Mouse (Mus musculus) T-helper 2 cell (primary cell): ENCODE results near the gene Ass1.

ENCODE experiments used
- in situ Hi-C: fragments of 300-600 bp; cut with MboI, MseI; formaldehyde crosslinking; loops from one replicate; pipeline ENCODE4 v1.15.1; 2025; ENCODE audit warnings: high pct_unique_total_duplicates

The Ass1 gene

DNA sequence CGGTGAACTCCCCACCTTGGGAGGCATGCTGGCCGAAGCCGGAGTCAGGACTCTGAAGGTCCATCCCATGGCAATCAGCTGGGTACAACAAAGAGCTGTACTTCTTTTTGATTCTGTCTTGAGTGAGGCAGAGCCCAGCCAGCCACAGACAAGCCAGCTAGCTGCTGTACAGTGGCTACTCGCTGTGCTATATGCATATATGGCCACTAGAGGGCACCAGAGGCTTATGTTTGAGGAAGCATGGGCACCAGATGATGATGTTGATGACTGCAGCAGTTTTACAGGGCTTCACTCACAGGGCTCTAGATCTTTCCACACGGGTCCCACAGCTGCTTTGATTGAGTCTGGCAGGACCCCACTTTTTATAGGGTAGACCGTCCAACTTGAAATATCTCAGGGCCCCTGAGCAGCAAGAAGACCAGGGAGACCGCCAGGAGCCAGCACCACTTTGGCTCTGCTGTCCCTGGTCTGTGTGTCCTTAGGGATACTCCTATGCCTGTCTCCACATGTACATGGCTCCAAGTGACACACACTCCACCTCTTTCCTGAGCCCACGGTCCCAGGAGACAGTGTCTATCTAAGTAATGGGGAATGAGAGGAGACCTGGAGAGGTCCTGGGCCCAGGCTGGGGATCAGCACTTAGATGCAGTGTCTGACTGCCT is 13.0 kb downstream of the Ass1 start:
- in situ Hi-C loops, result loop anchor here (5.0 kb wide), 1 partner anchor 169 kb away; no protein-coding TSS in a partner anchor

DNA sequence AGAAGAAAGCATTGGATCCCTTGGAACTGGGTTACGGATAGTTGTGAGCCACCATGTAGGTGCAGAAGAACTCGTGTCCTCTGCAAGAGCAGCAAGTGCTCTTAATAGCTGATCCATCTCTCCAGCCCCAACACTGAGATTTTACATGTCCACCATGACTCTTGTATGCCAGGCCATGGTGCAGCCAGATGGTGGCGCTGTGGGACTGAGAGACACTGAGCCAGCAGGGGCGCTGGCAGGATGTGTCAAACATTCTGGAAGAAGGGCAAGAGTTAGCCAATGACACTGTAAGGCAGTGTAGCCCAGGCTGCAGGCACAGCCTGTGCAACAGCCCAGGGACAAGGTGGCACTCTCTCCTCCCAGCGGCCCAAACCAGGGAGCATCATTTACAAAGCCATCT is 14.2 kb downstream of the Ass1 start:
- in situ Hi-C loops, result loop anchor here (5.0 kb wide), 1 partner anchor 168 kb away; no protein-coding TSS in a partner anchor

DNA sequence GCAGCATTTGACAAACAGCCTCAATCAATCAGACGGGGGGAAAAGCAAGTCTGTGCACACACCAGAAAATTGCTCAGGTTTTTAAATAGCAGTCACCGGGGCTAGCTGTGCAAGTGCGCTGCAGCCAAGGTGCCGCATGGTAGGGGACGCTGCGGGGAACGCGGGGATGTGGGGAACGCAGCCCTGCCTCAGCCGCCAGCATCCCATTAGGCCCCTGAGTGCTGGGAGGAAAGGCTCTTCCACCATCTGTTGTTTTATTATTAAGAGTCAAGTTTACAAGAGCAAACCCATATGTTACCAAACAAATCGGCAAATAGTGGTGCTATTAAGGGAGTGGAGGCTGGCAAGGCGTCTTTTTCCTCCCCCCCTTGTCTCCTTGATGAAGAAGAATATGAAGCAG is 19.2 kb downstream of the Ass1 start:
- in situ Hi-C loops, result no loop called here

DNA sequence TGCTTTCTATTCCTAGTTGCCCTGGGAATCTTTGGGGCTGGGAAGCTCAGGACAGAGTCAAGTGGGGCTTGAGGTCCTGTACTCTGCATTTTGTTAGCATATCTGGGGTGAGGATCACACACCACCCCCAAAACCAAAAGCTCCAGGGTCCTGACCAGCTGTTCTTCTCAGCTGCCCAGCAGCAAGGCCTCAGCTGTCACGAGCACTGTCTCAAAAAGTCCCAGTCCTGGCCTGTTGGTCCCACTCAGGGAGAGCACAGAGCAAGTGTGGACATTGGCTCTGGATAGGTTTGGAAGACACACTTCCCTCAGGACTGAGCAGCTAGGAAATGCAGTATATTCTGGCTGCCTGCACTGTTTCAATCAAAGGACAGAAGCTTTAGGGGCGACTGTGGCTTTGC is 20.5 kb downstream of the Ass1 start:
- in situ Hi-C loops, result no loop called here

DNA sequence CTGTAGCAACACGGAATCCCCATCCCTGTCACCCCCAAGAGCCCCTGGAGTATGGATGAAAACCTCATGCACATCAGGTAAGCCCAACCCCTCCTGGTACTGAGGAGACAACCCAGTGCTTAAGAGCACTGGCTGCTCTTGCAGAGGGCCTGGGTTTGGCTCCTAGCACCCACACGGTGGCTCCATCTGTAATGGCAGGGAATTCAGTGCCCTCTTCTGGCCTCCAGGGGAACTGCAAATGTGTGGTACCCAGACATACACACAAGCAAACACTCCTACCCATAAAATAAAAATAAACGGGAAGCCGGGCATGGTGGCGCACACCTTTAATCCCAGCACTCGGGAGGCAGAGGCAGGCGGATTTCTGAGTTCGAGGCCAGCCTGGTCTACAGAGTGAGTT is 22.3 kb downstream of the Ass1 start:
- in situ Hi-C loops, result no loop called here

DNA sequence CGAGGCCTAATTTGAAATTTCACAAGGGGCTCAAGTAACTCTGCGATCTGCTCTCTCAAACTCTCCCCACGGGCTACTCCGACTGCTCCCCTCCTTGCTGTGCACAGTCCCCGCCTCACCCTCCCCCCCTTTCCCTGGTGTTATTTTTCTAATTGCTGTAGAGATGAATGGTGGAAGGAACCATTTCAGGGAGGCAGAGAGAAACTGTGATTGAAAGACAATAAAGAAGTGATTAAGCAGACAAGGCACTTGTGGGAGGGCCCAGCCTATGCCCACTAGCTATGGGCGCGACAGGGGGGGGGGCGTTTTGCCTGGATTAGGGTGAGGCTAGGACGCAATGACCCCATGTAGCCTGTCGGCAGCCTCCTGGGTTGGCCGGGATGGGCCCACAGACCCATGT is 23.2 kb downstream of the Ass1 start:
- in situ Hi-C loops, result no loop called here

DNA sequence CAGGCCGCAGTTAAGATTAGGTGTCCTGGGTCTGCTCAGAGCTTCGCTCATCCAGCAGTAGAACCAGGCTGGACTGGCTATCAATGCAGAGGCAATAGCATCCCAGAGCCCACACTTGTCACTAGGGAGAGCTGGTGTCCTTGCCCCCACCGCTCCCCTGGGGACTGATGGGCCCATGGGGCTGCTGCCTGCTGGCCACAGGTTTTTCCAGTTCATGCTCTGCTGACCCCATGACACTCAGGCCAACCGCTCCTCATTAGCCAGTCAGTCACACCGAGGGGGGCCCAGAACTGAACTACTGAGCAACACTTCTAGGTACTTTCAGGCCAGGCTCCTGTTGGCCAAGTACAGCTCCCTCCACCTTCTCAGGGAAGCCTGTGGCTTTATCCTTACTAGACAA is 24.3 kb downstream of the Ass1 start:
- in situ Hi-C loops, result no loop called here

DNA sequence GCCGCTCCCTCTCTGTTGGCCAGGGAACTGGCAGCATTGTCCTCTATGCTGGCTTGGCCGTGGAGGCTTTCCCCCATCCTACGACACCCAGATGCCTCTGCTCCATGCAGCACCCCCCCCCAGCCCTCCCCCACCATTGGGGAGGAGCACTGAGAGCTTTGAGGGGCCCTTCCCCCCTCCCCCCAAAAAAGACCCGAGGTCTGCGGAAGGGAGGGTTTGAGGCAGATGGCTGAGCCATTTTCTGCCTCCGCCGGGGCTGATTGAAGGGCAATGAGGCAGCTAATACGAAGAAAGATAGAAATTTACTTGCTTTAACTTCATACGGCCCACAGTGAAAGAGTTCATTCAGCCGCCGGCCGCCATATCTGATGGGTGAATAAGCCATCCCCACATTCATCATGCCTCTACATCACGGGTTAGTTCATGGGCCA is 25.1 kb downstream of the Ass1 start:
- in situ Hi-C loops, result no loop called here

DNA sequence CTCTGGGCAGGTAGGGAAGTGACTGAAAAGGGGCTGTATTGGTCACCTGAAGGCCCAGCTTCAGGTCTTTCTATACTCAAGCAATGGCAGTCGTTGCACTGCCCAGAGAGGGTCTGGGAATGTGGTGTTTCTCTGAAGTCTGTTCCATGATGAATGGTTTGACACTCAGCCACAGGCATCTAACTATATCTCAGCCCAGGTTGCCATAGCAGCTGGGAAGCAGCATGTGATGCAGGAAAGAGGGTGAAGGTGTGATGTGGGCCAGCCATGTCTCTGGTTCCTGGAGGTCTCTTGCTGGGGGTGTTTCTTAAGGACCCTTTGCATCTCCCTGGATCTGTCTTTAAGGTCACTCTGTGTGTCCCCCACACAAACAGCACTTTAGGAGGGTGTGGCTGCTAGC is 26.1 kb downstream of the Ass1 start:
- in situ Hi-C loops, result no loop called here

DNA sequence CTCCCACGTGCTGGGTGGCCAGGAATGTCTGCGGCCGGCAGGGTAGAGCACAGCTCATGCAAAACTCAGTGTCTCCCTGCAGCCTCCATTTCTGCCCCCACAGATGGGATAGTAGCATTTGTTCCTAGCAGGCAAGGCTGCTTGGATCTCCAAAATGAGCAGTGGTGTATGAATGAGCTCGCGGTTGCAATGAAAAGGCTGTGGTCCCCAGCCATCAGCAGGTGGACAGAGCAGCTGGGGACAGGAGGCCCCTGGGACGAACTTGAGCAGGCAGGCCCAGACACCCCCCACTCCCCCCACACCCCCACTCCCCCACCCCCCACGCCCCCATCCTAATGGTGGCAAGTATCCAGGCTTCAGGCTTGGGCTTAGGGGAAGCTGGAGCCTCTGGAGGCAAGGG is 27.1 kb downstream of the Ass1 start:
- in situ Hi-C loops, result no loop called here

DNA sequence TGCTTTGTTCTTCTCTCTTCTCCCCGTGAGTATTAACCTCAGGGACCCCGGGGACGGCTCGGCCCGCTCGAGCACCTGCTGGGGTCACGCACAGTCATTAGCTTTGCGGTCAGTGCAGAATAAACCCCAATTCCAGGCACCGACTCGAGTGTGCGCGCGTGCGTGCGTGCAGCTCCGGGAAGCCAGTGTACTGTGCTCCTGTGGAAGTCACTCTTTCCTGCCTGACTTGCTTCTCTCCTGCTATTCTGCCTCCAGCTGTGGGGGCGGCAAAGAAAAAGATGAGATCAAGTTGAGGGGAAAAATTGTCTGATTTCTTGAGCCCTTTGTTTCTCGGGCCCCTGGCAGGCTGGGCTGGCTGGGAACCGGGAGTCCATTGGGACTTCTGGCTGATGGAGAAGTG is 27.6 kb downstream of the Ass1 start:
- in situ Hi-C loops, result no loop called here

DNA sequence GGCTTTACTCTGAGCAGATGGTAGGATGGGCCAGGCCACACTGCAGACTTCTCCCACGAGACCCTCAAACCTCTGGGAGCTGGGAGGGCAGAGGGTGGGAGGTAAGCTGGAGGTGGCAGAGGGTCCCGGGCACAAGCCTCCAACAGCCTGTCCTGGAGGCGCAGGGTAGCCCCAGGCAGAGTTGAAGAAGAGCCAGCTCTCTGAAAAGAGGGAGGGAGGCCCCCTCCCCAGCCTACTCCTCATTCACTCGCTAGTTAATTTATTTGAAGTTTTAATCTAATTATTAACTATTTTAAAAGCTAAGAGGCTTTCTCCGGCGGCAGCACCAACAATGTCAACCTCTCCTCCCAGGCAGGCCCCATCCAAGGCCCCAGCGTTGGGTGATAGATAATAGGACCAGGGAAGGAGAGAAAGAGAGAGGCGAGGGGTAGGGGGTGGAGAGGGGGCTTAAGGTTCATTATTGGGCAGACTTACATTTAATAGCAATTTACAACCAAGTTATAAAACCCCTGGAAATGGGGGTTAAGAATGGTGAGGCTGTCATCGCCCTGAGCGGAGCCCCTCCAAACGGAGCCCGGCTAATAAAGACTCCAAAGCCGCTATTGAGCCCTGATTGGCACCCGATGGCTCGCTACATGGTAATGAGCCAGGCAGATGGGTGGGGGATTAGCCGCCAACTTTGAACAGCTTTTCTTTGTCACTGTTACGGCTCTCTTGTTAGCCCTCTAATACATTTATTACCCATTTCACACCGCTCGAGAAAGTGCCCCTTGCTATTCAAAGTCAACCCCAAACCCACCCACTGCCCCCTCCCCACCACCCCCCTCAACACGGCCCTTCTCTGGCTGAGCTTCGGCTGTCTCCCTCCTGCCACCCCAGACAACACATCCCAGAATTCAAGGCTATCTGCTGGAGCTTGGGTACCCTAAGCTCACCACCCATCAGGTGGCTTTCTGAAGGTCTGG is 29.6 kb downstream of the Ass1 start:
- in situ Hi-C loops, result no loop called here

DNA sequence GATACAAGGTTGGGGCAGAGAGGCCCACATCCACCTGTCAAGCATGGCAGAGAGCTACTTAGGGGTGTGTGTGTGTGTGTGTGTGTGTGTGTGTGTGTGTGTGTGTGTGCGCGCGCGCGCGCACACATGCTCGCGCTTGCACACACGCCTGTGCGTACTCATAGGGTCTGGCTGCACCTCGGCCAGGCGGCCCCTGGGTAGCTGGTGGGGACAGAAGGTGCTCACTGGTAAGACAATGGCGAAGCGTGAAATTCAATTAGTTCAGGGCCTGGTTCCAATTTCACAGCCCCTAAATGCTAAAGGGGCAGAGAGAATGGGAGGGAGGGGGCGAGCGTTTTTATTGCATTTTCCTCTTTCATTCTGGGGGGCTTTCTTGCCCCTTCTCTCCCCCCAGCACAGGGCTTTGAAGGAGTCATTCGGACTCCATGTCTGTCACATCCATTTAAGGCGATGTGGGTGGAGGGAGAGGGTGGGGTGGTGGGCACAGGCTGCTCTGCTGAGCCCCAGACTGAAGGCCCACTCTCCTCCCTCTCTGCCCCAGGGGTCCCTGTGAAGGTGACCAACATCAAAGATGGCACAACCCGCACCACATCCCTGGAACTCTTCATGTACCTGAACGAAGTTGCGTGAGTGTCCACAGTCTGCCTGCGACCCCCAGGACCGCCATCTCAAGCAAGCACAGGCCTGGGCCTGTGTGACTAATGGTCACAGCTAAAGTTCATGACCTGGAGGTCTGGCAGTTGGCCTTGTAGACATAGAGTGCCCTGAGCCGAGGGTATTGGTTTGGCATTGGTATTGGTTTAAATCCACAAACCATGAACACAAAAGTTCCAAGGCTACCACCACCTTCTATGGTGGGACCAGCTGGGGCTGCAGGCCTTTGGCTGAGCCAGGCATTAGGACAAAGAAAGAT is 30.5 kb downstream of the Ass1 start:
- in situ Hi-C loops, result no loop called here

DNA sequence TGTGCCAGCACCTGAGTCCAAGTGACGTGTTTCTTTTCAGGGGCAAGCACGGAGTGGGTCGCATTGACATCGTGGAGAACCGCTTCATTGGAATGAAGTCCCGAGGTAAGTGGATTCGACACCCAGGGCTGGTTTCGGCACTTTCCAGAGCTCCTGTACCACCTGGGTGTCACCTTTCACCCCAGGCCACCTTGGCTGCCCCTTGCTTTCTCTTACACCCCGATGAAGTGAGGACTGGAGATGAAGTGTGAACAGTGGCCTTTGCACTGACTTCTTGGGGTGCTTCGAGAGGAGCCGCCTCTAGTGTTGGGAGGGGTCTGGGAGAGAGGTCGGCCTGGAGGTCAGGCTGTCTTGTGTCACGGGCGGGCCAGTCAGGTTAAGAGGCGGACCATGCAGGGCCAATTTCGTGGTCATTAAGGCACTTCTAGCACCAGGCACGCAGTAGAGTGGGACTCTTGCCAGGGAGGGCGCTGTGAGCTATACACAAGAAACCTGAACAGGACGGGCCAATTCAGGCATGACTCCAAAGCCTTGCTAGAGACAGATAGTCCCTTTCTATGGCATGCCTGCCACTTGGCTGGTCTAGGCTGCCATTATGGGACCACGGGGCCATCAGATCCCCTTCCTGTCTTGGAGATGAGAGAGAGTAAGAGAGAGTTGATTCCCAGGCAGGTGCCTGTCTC is 31.6 kb downstream of the Ass1 start:
- in situ Hi-C loops, result no loop called here

DNA sequence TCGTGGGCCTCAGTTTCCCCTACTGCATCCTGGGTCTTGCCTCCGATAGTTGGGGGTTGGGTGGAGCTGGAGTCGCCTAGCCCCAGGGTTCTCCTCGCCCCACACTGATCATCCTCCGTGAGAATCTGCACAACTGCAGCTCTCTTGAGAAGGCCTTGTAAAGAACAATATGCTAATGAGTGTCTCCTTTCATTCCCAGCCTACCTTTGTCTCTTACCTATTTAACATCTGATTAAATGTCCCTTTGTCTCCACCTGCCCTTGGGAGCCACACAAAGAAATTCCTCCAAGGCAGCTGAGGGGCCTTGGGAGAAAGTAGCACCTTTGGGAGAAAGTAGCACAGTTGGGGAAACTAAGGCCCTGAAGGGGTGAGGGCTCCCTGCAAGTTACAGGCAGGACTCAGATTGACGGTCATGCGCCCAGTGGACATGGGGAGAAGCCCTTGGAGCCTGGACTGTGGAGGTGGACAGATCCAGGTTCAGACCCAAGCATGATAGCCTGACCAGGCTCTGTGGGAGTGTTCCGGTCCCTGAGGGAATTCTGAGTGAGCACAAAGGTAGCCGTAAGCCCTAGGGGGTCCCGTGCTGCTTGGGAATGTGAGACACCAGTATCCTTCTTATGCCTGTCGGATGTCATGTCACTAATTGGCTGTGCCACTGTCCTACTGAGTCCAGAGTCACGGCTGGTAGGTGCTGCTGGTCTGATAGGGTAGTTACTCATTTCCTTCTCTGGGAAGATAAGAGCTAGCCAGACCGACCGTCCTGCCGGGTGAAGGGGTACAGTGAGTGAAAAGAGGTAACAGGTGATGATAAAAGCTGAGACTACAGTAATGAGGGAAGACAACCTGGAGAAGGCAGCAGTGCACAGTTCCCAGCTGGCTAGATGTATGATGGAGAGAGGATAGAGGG is 32.9 kb downstream of the Ass1 start:
- in situ Hi-C loops, result no loop called here

DNA sequence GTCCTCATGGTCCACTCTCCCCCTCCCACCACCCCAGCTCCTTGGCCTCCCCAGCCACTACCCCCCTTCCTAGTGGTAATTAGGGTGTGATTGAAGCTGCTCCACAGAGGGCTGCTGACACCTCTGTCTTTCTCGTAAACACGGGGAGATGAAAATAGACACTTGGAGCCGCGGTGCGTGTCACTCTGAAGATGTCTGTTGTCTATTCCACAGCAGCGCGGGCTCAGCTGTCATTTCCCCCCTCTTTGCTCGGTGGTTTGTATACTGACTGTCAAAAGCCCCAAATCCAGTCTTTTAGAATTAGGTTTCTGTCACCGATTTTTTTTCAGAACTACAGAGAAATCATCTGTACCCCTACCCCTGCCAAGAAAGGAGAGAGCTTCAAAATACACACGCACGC is 35.5 kb downstream of the Ass1 start:
- in situ Hi-C loops, result no loop called here

DNA sequence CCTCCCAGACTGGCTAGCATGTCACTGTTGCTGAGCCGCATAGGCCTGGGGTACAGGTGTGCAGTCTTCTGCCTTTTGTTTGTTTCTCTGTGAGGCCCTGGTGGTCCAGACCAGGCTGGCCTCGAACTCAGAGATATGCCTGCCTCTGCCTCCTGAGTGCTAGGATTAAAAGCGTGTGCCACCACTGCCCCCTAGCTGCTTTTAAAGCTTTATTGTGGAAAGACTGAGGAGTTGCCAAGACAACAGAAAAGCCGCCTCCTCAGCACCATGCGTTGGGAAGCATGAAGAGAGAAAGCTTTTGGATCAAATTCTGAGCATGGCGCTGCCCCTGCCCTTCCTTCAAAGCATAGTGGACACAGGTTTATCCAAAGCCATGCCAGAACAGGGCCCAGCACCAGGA is 38.8 kb downstream of the Ass1 start:
- in situ Hi-C loops, result no loop called here

DNA sequence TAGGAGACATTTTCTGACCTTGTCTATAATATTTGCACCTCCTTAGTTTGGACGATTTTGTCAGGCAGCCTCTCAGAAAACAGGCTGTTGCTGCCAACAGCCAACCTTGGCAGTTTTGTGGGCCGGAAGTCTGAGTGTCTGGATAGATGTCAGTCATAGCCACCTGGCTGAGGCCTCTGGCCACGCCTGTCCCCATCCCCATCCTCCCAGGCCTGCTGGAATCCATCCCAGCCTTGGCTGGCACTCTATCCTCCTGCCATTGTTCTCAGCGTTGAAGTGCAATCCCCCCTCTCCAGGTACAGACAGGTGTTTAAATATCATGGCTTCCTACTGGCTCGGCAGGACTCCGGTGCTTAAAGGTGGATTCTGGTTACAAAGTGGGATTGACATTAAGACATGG is 41.3 kb downstream of the Ass1 start:
- in situ Hi-C loops, result no loop called here

DNA sequence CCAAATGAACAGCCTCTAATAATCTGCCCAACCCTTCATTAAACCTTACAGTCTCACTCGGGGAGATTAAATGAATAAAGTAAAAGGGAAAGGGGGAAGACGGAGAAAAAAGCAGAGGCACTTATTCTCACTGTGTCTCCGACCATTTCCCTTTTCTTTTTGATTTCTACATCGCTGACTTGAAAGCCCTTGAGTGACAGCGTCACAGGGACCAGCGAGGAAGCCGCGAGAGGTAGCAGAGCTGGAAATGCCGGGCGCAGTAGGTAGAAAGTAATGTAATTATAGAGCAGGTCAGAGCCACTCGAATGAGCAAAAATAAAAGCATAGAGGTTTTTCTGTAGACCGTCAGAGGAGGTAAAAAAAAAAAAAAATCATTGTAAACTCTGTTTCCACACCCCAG is 46.5 kb downstream of the Ass1 start:
- in situ Hi-C loops, result no loop called here

DNA sequence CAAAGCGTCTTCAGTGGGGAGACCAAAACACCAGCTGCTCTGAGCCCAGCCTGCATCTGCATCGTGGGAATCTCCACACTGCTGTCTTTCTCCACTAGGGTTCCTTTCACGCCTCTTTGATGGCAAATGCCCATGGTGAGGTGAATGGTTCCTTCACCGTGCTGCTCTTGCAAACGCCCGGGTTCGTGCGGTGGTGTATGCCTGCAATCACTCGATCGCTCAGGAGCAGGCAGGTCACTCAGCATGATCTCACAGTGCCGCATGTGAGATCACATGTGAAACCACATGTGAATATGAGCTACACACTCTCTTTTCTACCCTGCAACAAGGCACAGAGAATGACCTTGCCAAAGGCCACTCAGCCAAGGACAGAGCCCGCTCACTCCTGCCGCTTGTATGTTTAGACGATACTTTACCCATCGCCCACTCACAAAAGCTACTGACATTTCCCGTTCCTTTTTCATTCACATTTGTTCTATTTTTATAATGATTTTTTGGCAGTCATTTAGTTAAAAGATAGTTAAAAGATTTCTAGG is 51.9 kb downstream of the Ass1 start:
- in situ Hi-C loops, result no loop called here
